Mouse (Mus musculus): Measurements from ENCODE around the gene Ankrd53.
"Not testable (repeated sequence)": the region's sequence is repeated elsewhere in the genome, so short reads cannot be mapped to it uniquely, and the experiment has no call there.

Gene Ankrd53

GRCm38 (mm10) chr6:83766982-83767381, 4.5 kb downstream of the Ankrd53 start:
- DNase-seq (ENCODE audit: low spot score in 2 of 2), result no peak

- no peak for DNase-seq (ENCODE audit: low spot score in 2 of 2)
Observed at GRCm38 (mm10) chr6:83768485-83768884, 6.0 kb downstream of the Ankrd53 start.

- no peak for DNase-seq (ENCODE audit: low spot score in 2 of 2)
Observed at GRCm38 (mm10) chr6:83774126-83774525, 11.7 kb downstream of the Ankrd53 start.

GRCm38 (mm10) chr6:83774781-83775563, 12.5 kb downstream of the Ankrd53 start:
- peak; percentile 20 to 26 for DNase-seq (ENCODE audit: low spot score in 2 of 2)

GRCm38 (mm10) chr6:83775638-83776293, 13.3 kb downstream of the Ankrd53 start, which contains the start of gene Tex261:
Tex261 (minus strand) TSS chr6:83775813.
- DNase-seq (ENCODE audit: low spot score in 2 of 2), result peak; percentile 77 to 87

- no peak for DNase-seq (ENCODE audit: low spot score in 2 of 2)
Observed at GRCm38 (mm10) chr6:83778306-83778705, 15.9 kb downstream of the Ankrd53 start.

GRCm38 (mm10) chr6:83779026-83779425, 16.6 kb downstream of the Ankrd53 start:
- peak in 1 of 2 experiments; percentile 58 for DNase-seq (ENCODE audit: low spot score in 2 of 2)

- no peak for DNase-seq (ENCODE audit: low spot score in 2 of 2)
Observed at GRCm38 (mm10) chr6:83786426-83786825, 24.0 kb downstream of the Ankrd53 start.

- no peak for DNase-seq (ENCODE audit: low spot score in 2 of 2)
Observed at GRCm38 (mm10) chr6:83788554-83788953, 26.1 kb downstream of the Ankrd53 start.

GRCm38 (mm10) chr6:83790533-83790932, 28.1 kb downstream of the Ankrd53 start:
- DNase-seq (ENCODE audit: low spot score in 2 of 2), result not testable (repeated sequence)

GRCm38 (mm10) chr6:83791251-83791890, 28.9 kb downstream of the Ankrd53 start:
- DNase-seq (ENCODE audit: low spot score in 2 of 2), result no peak

GRCm38 (mm10) chr6:83794760-83795296, 32.4 kb downstream of the Ankrd53 start, which contains the start of gene Nagk:
Nagk (plus strand) TSS chr6:83794982.
- peak; percentile 94 to 96 for DNase-seq (ENCODE audit: low spot score in 2 of 2)

- no peak for DNase-seq (ENCODE audit: low spot score in 2 of 2)
Observed at GRCm38 (mm10) chr6:83795492-83795900, 33.1 kb downstream of the Ankrd53 start.

GRCm38 (mm10) chr6:83796686-83797085, 34.2 kb downstream of the Ankrd53 start:
- DNase-seq (ENCODE audit: low spot score in 2 of 2), result no peak

GRCm38 (mm10) chr6:83802033-83802432, 39.6 kb downstream of the Ankrd53 start:
- no peak for DNase-seq (ENCODE audit: low spot score in 2 of 2)

GRCm38 (mm10) chr6:83802846-83803245, 40.4 kb downstream of the Ankrd53 start:
- no peak for DNase-seq (ENCODE audit: low spot score in 2 of 2)

GRCm38 (mm10) chr6:83815801-83816200, 53.4 kb downstream of the Ankrd53 start:
- DNase-seq (ENCODE audit: low spot score in 2 of 2), result no peak

Data from thymus, postnatal 10 days (tissue).